Mouse (Mus musculus) kidney, adult 8-10 months (tissue): ENCODE data around the gene Zfhx3.
A peak's percentile ranks its signal among the peaks of the same experiment; 100 is the strongest.

Experiments used
- DNase-seq, 2 experiments: peaks; one replicate each; pipeline ENCODE4 v3.0.0; 2022

The Zfhx3 gene

GRCm38 (mm10) chr8:108554578-108555245, 612.3 kb downstream of the Zfhx3 start:
- DNase-seq: no peak

- DNase-seq: no peak
Measured at GRCm38 (mm10) chr8:108563420-108563819, 621.0 kb downstream of the Zfhx3 start.

GRCm38 (mm10) chr8:108563934-108564564, 621.6 kb downstream of the Zfhx3 start:
- DNase-seq: no peak

- DNase-seq: no peak
Measured at GRCm38 (mm10) chr8:108566035-108566434, 623.6 kb downstream of the Zfhx3 start.

- no peak for DNase-seq
Measured at GRCm38 (mm10) chr8:108573295-108574017, 631.0 kb downstream of the Zfhx3 start.

- DNase-seq: peak; percentile 39 to 44
Measured at GRCm38 (mm10) chr8:108574101-108574500, 631.7 kb downstream of the Zfhx3 start.

- no peak for DNase-seq
Measured at GRCm38 (mm10) chr8:108577571-108577970, 635.1 kb downstream of the Zfhx3 start.

- no peak for DNase-seq
Measured at GRCm38 (mm10) chr8:108578388-108578787, 635.9 kb downstream of the Zfhx3 start.

GRCm38 (mm10) chr8:108579808-108580207, 637.4 kb downstream of the Zfhx3 start:
- no peak for DNase-seq

GRCm38 (mm10) chr8:108580364-108580763, 637.9 kb downstream of the Zfhx3 start:
- DNase-seq: no peak

GRCm38 (mm10) chr8:108581557-108581956, 639.1 kb downstream of the Zfhx3 start:
- DNase-seq: no peak

- no peak for DNase-seq
Measured at GRCm38 (mm10) chr8:108582251-108582650, 639.8 kb downstream of the Zfhx3 start.

- DNase-seq: no peak
Measured at GRCm38 (mm10) chr8:108583261-108583660, 640.8 kb downstream of the Zfhx3 start.

GRCm38 (mm10) chr8:108583867-108584661, 641.6 kb downstream of the Zfhx3 start:
- no peak for DNase-seq

GRCm38 (mm10) chr8:108584662-108584978, 642.2 kb downstream of the Zfhx3 start:
- DNase-seq: no peak

GRCm38 (mm10) chr8:108591037-108591436, 648.6 kb downstream of the Zfhx3 start:
- no peak for DNase-seq

- no peak for DNase-seq
Measured at GRCm38 (mm10) chr8:108592028-108592724, 649.7 kb downstream of the Zfhx3 start.

GRCm38 (mm10) chr8:108592990-108593589, 650.6 kb downstream of the Zfhx3 start:
- no peak for DNase-seq

- DNase-seq: no peak
Measured at GRCm38 (mm10) chr8:108593891-108594290, 651.4 kb downstream of the Zfhx3 start.

GRCm38 (mm10) chr8:108594361-108595060, 652.1 kb downstream of the Zfhx3 start:
- DNase-seq: no peak

- no peak for DNase-seq
Measured at GRCm38 (mm10) chr8:108595061-108595419, 652.6 kb downstream of the Zfhx3 start.
